Mouse (Mus musculus) erythroblast, embryonic 14.5 days (primary cell): ENCODE results near the gene Btn2a2.

Experiments used
- GATA1 ChIP-seq: IDR thresholded peaks from 2 replicates; pipeline ENCODE4 v1.6.1; 2012; ENCODE audit warnings: low read length, inconsistent platforms, mixed read lengths
- TAL1 ChIP-seq: IDR thresholded peaks from 3 replicates; pipeline ENCODE4 v1.6.1; 2012; ENCODE audit warnings: low read length, inconsistent platforms, mixed read lengths

DNA sequence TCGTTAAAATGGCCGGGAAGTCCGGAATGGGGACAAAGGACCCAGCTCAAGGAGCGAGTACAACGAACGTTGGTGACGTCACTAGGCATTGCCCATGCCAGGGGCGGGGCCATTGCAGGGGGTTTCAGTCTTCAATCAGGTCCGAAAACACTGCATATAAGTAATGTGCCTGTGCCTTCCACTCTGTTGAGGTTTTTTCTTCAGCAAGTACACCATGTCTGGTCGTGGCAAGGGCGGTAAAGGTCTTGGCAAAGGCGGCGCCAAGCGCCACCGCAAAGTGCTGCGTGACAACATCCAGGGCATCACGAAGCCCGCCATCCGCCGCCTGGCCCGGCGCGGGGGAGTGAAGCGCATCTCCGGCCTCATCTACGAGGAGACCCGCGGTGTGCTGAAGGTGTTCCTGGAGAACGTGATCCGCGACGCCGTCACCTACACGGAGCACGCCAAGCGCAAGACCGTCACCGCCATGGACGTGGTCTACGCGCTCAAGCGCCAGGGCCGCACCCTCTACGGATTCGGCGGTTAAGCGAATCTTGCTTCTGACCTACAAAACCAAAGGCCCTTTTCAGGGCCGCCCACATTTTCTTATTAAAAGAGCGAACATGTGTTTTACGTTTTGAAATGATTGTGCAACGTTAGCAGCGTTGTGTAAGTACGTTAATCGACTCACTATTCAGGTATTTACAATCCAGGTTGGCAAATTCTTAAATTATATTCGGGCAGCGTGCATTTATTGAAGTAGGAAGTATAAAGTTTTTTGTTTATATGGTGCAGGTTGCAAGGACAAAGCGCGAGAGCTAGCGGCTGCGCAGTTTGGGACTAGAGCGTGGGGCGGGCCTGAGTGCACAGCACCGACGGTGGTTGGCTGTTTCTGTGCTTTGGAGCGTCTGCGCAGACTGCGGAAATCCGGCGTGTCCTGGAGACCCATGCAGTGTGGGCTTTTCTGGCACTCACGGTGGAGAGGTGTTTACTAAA lies 42.5 kb upstream of the Btn2a2 start, which contains the start of gene Hist1h4h:
- no peak for TF ChIP-seq GATA1
- no peak for TF ChIP-seq TAL1
